Mouse (Mus musculus): ENCODE measurements at regions not wholly inside any gene's neighbourhood (a gene's known extent, or its start where the extent isn't known, plus 50 kb on each side); places are given as distances from the start of the nearest gene placed in this dataset.

DNA sequence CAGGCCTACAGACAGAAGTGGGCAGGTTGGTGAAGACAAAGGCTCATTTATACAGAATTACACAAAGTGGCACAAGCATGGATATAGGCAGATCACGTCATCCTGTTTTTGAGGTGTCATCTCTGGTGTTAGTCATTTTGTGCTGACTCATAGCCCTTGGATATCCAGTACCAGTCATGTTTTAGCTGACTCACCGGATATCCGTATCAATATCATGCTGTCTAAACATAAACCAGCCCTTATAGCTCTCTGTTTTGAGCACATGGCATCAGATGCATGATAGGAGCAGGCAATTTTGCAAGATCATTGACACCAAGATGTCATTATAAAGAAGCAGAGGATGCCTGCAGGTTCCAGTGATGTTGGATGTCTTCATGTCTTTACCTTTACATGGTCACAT is 97.5 kb upstream of the Mki67 start:
- intact Hi-C loops (cut with DNase I): no loop called here
- DNase-seq: no peak

DNA sequence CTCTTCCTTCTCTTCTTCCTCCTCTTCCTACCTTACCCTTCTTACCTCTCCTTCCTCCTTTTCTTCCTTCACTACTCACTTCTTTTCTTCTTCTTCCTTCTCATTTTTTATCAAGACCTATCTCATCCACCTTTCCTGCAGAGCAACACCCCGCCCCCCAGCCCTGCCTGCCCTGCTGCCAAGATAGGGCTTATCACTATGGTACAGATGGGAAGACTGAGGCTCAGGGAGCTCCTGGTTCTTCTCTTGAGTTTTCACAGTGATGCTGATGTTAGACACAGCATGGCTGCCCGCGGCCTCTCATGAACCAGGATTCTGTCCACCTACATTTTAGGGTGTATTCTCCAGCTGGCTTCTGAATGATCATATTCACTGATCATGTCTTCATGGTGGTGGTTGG is 100.0 kb upstream of the Mki67 start:
- intact Hi-C loops (cut with DNase I): no loop called here
- no peak for DNase-seq

DNA sequence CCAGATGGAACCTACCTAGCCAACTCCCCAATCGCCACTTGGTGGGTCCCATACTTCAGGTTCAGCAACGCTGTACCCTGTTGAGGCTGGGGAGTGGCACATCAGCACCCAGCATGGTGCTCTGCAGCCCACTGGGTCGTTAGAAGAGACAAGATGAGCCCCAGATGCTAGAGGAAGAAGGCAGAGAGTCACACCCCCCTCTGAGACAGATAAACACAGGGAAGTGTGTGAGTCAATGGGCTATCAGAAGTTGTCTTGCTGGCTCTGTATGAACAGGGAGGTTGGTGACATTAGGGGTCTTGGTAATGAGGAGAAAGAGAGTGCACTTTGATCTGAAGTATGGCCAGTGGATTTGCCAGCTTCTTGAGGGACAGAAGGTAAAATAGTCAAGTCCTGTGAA is 101.7 kb upstream of the Mki67 start:
- no peak for DNase-seq
- intact Hi-C loops (cut with DNase I): no loop called here

DNA sequence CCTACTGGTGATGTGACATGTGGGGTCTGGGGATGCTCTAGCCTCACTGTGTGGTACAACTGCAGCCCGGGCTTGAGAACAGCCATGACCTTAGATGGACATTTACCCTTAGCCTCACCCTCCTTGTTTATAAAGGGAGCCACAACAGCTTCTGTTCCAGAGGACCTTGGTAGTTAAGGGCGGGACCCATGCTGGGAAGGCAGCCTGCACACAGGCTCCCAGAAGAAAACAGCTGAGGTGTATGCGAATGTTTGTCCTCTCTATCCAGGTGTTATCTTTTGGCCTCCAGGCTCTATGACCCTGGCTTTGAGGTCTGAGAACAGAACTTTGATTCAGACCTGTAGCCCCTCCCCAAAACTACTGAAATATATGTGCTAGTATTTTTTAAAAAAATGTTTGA is 102.1 kb upstream of the Mki67 start:
- DNase-seq: no peak
- intact Hi-C loops (cut with DNase I): no loop called here

DNA sequence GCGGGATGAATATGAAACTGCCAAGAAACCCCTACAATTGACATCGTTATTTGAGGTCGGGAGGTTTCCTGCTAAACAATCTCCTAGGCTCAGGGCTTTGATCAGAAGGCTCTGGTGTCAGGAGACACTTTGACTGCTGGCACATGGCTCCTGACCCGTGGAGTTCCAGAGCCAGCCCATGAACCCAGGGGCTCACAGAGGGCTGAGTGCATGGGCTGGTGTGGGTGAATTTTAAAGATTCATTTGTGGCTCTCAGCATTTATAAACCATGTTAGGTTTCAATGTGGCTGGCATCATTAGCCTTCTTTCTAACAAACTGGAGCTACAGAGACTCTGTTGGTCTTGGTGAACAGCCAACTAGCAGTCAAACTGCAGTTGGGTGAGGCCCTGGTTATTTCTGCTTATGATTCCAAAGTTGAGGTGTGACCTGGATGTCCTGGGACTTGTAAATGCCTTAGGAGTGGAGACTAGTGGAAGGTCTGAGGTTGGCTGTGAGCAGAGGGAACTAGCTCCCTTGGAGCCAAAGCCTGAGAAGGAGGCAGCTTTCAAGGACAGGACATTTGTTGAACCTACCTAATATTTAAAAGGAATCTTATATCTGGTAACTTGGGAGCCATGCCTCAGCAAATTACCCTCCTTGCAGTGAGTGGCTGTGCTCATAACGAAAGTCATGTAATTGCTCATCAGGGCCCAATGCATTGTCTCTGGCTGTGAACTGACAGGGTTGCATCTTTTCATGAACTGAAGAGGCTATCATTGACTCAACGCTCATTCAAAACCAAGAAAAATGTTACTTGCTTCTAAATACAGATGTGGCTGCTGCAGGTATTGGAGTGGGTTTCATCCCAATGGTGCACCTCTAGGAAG is 108.0 kb upstream of the Mki67 start:
- intact Hi-C loops (cut with DNase I): no loop called here
- DNase-seq: no peak

DNA sequence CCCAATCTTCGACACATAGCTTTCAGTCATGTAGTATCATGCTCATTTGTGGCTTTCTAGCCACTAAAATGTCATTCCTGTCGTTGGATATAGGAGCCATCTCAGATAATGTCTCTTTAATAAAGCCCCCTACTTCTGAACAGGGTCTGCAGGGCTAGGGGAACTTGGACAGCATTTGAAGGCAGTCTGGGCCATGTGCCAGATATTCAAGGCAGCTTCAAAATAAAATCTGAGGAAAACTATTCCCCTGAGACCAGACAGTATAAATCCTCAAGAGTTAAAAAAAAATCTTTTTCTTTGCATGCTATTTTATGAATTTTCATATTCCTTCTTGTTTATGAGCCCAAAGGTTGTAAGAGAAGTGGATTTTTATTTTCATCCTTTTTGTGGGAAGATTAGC is 113.1 kb upstream of the Mki67 start:
- intact Hi-C loops (cut with DNase I): no loop called here
- DNase-seq: no peak

DNA sequence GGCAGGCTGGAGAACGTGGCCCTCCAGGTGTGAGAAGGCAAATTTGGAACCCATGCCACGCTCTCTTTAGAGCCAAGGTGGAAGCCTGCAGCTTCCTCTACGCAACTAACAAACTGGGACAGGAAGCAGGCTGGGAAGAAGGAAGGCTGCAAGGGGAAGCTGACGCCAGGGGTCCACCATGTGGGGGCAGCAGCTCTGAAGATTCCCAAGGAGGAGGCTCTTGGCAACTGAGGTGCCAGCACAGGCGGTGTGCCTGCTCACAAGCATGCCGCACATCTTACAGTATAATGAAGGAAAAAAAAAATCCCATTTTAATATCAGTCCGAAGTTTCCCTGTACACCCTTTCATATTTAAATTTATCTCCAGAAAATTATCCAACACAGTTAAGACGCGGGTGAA is 117.3 kb upstream of the Mki67 start:
- DNase-seq: no peak
- intact Hi-C loops (cut with DNase I): loop anchor here (10.0 kb wide), 1 partner anchor 461 kb away; no protein-coding TSS in a partner anchor

DNA sequence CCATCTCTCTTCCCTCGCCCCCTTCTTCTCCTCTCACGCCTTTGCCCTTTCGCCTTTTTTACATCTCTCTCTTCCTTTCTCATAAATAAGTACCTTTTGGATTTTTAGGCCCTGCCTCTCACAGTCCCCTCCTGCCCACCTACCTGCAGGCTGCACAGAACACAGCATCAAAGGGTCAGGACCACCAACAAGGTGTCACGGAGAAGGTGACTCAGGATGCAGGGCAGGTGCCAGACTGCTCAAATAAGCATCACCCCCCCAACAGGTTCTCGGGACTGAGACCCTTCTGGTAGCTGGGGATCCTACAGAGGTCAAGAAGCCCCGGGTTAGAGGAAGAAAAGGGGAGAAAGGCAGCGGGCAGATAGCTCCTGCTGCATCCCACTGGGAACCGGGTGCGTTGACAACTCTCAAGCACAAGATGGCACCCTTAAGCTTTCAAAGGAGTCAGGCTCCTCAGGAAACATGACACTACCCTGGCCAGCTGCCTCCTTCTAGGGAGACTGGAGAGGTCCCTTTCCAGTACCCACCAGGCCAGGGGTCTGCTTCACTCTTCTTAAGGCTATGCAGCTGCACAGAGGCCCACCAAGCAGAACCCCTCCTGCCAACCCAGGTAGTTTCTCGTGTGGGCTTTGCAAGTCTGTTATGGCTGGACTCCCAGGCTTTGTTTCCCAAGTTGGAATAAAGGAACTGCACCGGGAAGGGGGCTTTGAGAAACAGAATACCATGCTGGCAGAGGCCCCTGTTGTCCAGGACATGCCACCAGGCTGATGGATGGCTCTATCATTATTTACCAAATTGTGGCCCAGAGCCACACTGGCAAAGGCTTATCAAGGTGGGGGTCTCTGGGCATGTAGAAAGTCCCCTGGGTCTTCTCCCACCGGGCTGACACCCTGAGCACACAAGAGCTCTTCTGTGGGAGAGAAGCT is 120.9 kb upstream of the Mki67 start:
- intact Hi-C loops (cut with DNase I): loop anchor here (2.0 to 10.0 kb wide), 7 partner anchors 45 to 1630 kb away; no protein-coding TSS in a partner anchor
- peak; percentile 89 to 92 for DNase-seq

DNA sequence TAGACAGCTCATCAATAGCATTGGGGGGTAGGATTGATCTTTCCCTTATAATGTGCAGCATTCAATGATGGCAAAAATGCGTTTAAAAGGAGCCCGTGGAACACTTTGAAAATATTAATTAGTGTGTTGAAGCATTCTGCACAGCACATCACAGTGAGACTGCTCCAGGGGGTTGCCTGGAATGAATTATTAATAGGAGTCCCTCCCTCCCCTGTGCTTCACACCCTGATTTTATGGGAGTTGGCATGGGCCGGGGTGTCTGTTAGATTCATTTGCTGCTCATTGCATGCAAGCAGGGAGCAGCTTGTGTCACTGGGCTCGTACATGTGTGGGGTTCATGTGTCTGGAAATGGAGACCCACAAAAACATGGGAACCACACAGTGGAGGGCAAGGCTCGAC is 127.9 kb upstream of the Mki67 start:
- intact Hi-C loops (cut with DNase I): no loop called here

DNA sequence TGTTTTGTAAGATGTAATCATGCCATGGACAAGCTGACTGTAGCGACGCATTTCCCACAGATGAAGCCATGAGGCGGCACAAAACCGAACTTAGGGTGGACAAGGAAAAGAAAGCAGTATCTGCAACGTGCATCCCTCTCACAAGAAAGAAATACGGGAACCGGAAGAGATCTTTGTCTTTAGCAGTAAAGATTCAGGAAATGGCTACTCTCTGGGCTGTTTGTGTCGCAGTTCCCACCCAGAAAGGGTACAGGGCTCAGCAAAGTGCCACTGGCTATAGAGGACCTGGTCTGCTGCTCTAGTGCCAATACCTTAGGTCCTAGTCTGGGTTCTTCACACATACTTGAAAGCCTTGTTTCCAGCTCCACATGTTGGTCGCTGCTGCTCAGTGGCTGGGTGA is 131.1 kb upstream of the Mki67 start:
- intact Hi-C loops (cut with DNase I): no loop called here
- DNase-seq: no peak

More for the DNA sequence above, 127.9 kb upstream of the Mki67 start:
- DNase-seq: no peak

DNA sequence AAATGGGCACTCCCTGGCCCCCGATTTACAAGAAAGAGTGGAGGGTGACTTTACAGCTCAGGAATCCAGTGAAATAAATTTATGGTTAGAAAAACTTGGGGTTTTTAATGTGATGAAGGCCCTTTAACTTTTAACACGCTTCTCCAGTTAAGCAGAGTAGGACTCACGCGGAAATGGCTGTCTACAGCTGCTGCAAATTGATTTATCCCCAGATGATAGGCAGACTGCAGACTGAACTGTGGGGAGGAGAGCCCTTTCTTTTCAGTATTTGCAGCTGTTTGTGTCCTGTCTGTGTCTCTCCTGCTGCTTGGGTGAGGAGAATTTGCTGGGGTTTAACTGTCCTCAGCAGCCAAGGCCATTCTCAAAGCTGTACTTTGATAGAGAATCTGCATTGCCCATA is 132.0 kb upstream of the Mki67 start:
- intact Hi-C loops (cut with DNase I): no loop called here
- DNase-seq: peak; percentile 17 to 18

DNA sequence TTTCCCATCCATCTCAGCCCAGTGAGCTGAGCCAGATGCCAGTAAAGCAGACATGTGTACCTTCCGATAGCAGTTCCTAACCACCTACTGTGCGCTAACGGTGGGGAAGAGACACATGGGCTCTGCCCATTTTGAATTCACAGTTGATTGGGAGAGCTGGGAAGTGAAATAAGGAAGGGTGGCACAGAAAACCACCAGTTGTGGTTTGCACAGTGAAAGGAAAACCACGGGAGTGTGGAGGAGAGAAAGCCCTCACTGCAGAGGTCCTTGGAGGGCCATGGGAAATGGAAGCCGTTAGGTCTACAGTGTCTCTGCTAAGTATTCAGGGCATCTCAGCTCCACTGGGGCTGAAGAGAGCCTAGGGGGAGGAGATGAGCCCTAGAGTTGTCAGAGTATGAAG is 132.7 kb upstream of the Mki67 start:
- intact Hi-C loops (cut with DNase I): no loop called here
- no peak for DNase-seq

DNA sequence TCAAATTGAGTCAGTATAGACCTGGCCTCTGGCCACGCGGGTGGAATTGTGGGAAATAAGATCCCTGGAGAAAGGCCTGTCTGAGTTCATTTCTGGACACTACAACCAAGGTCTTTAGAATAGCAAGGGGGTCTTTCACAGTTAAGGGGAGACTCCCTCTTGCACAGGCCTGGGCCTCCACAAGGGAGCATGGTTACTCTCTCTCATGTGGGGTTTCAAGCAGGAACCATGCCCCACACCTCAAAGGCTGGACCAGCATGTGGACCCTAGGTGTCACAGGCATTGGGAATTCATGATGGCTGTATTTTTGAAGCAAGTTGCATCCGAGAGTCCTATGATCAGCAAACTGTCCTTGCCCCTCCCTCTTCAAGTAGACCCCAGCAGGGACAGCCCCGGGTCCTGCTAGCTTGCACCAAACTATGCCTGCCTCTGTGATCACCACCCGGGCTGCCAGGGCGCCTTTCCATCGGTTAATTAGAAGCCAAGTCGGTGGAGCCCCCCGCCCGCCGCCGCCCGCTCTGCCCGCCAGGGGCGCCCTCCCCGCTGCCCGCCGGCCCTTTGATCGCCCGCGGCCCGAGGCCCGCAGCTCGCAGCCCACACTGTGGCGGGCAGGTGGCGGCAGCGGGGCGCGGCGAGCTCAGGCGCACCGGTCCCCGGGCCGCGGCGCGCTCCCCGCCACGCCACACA is 137.1 kb upstream of the Mki67 start:
- intact Hi-C loops (cut with DNase I): no loop called here
- DNase-seq: peak; percentile 26 to 45

DNA sequence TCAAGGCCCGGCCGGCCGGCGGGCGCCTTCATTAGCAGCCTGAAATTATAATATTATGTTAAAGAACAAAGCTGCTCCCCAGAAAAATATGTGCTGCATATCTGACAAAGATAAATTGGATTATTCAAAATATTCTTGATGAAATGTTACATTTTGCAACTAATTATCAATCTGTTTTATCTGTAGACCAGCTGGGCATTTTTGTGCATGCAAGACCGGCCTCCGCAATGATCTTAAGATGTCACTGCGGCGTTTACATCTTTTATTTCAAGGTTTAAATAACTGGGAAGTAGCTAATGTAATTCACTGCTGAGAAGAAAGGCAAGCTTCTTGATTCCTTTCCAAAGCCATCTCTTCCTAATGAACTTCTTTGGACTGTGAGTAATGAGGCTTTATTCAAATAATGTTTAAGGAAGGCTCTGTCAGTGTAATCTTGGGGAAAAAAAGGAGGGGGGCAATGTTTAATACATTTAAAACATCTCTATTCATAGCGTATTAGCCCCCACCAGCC is 137.7 kb upstream of the Mki67 start:
- intact Hi-C loops (cut with DNase I): no loop called here
- no peak for DNase-seq

DNA sequence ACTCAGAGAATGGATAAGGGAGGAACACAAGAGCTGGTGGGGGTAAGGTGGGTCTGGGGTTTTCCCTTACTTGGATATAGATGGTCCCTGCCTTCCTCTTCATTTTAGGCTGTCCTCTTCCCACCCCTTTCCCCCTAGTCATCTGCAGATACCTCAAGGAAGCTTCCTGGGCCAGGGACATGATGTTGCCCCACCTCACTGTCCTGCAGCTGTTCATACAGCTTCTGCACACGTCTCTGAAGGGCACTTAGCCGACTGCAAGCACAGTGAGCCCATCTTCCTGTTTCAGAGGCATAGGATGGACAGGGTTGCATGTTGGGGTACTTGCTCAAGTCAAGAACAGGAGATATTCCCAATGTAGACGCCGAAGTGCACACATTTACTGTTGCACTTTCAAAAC is 144.1 kb upstream of the Mki67 start:
- DNase-seq: no peak
- intact Hi-C loops (cut with DNase I): no loop called here

DNA sequence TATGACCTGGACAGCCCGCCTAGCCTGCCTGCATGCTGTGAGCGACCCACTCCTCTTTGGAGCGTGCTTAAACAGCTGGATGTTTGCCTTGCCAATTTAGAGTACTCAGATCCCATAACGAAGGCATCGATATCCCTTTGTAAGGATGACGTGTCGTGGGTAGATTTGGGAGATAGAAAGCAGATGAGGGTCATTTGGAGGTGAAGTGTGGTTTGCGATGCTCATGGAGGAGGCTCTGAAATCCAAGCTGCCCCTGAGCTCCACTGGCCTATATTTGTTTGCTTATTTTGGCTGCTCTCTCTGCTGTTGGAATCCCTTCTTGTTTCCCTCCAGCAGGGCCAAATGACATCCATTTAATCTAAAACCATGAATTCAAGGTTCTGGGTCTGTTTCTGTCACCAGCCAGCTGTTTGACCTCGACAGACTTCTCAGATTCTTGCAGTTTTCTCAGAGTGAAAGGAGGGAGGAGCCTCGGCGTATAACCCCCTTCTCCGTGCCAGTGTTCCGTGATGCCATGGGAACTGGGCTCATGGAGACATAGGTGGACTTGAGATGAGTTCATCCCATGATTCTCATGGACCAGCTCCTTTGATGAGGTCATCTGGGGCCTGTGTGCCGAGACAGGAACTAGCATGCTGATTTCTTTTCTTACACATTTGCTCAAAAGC is 144.7 kb upstream of the Mki67 start:
- peak; percentile 68 to 74 for DNase-seq
- intact Hi-C loops (cut with DNase I): no loop called here

DNA sequence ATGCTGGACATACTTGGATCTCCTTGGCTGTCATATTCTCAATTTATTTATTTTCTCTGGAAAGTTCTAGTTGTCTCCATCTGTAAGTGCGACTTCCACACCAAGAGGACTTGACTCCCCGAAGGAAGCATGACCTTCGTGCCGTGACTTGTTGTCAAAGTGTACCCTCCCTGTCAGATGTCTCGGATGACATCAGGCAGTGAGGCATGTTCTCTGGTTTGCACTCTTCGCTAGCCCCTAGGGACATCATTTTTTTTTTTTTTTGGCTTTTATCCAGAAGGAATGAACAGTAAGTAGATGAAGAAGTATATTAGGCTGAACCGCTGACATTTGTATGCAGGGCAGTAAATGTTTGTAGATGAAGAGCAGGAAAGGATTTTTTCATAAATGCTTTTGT is 145.2 kb upstream of the Mki67 start:
- intact Hi-C loops (cut with DNase I): no loop called here
- DNase-seq: peak; percentile 64 to 67

DNA sequence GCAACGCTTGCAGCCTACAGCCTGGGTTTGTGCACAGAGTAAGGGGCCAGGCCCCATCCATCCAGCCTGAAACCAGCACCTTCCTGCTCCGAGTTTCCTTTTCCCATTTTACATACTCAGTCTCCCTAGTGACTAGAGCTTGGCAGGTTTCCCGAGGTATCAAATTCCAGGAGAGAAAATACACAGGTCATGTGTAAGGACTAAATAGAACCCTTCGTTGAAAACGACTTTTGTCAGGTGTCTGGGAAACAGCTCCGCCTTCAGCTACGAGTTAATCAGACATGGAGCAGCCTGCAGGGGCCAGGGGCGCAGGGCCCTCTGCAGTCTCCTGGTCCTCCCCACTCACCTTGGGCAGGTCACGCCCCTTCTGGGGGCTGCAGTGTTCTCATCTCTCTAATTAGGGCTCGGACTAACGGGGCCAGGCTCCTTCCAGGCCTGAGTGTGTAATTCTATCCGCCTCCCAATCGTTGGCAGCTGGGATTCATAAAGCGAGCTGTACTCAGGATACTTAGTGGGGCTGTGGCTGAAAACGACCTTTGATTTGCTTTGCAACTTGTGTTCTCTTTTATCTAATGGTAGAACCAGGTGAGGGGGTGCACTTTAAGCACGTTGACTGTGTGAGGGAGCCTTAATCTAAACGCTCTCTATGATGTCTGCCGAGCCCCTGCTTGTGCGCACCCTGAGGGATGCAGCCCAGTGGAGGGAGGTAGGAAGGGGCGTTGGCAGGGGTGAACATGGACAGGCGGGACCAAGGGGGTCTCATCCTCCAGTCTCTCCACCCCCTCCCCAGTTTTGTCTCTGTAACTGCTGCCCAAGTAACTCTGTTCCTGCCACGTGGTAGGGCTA is 147.6 kb upstream of the Mki67 start:
- peak in 1 of 2 experiments; percentile 32 for DNase-seq
- intact Hi-C loops (cut with DNase I): no loop called here

DNA sequence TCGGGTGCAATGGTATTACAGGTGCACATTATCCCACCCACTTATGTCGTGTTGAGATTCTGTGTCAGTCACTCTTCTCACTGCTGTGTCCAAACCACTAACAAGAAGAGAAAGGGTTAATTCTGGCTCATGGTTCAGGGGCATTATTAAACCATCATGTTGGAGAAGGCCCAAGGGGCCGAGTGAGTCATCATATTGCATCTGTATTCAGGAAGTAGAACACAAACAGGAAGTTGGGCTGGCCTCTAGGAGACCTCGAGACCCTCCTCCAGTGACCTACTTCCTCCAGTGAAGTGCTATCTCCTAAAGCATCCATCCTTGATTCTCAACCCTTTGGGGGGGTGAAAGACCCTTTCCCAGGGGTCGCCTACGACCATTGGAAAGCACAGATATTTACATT is 154.8 kb upstream of the Mki67 start:
- DNase-seq: peak in 1 of 2 experiments; percentile 29
- intact Hi-C loops (cut with DNase I): no loop called here
